Comparison of ENCODE assay signal across 13 mouse cellular contexts in the genomic region with DNA sequence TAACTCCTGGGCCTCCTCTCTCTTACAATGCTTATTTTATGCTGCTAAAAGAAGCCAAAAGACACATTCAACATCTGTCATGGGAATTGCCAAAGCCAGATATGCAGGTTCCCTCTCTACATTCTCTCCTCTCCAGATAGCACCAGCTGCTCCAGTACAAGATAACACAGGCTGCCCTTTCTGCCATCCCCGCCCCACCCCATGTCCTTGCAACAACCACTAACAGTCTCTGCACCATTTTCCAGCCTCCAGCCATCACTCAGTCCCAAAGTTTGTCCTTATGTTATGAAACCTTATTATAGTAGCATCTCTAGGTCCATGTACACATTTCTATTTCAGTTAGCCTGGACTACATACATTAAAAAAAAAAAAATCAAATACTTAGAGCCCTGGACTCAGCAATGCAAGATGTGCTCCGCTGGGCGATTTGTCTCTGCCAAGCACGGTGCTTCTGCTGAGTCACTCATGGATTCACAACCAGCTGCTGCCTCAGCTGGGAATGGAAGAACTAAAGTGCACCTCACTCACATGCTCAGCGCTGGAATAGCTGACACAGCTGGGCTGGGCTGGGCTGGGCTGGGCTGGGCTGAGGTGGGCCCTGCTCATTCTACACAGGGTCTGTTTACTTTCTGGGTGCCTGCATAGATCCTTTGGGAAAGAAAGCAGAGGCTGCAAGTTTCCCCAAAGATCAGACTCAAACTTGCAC. TPM values are rescaled to one million over a fixed set of nuclear protein-coding genes. Genes with fewer than 3 reads are reported as not detected.
A peak's percentile ranks its signal among the peaks of the same experiment; 100 is the strongest.
DNase-seq lines count a peak whose midpoint lies in the region; ATAC-seq and TF ChIP-seq lines count a peak whose summit lies in the region.
"Had no signal": no experiment of that assay in that cellular context is flagged by ENCODE, and none has a peak within 500 bp of the region (broad histone marks: within the 10 kb centered on the region; RNA-seq: fewer than 3 reads in every experiment).

No protein-coding gene starts in this region.

- H3K9ac ChIP-seq in limb, embryonic 14.5 days (ENCODE audit: low read depth, low read length, severe bottlenecking): no peak overlapping the region
- no peak overlapping the region for H3K9ac ChIP-seq in stomach, embryonic 16.5 days (ENCODE audit: low read length)
- H3K9ac ChIP-seq in midbrain, embryonic 16.5 days (ENCODE audit: low read depth, low read length): no peak overlapping the region
- H3K9ac ChIP-seq: lung, embryonic 14.5 days; midbrain, embryonic 12.5 days had no signal

- intact Hi-C loops in gastrocnemius, postnatal 14 days (cut with DNase I; ENCODE audit: low total_unique reads): no loop called here

- 74% methylated on average over 5 of the region's 5 CpGs for WGBS in limb, embryonic 14.5 days
- WGBS in limb, embryonic 10.5 days: 83% methylated on average over 5 of the region's 5 CpGs
- WGBS in stomach, embryonic 16.5 days: 44% methylated on average over 5 of the region's 5 CpGs
- 71% methylated on average over 5 of the region's 5 CpGs for WGBS in midbrain, embryonic 16.5 days

- ATAC-seq in limb, embryonic 14.5 days (ENCODE audit: low FRiP score, low read depth): no peak
- peak; percentile 66; the same call in 1 of the 2 replicates for ATAC-seq in stomach, embryonic 16.5 days (ENCODE audit: insufficient read depth, low FRiP score)
- ATAC-seq in midbrain, embryonic 16.5 days: no peak

- no peaks in the 10 kb centered on the region for H3K9me3 ChIP-seq in limb, embryonic 14.5 days (ENCODE audit: control insufficient read depth, low read length)
- no peaks in the 10 kb centered on the region for H3K9me3 ChIP-seq in limb, embryonic 10.5 days (replicated peaks)
- H3K9me3 ChIP-seq in stomach, embryonic 16.5 days (replicated peaks; ENCODE audit: control insufficient read depth, low read length): no peaks in the 10 kb centered on the region
- H3K9me3 ChIP-seq in midbrain, embryonic 16.5 days (replicated peaks; ENCODE audit: control insufficient read depth, low read length, poor library complexity, severe bottlenecking): no peaks in the 10 kb centered on the region
- H3K9me3 ChIP-seq: forebrain, embryonic 10.5 days had no signal

- no peak overlapping the region for H3K4me3 ChIP-seq in limb, embryonic 14.5 days (replicated peaks; ENCODE audit: low read length)
- no peak overlapping the region for H3K4me3 ChIP-seq in limb, embryonic 10.5 days
- no peak overlapping the region for H3K4me3 ChIP-seq in stomach, embryonic 16.5 days (replicated peaks; ENCODE audit: low read length)
- H3K4me3 ChIP-seq in midbrain, embryonic 16.5 days (ENCODE audit: low read depth, low read length): no peak overlapping the region
- H3K4me3 ChIP-seq: forebrain, embryonic 10.5 days; midbrain, embryonic 12.5 days had no signal

- no peak overlapping the region for H3K4me2 ChIP-seq in limb, embryonic 14.5 days (replicated peaks; ENCODE audit: low read depth, low read length, severe bottlenecking)
- H3K4me2 ChIP-seq in stomach, embryonic 16.5 days (ENCODE audit: low read depth, low read length): no peak overlapping the region
- no peak overlapping the region for H3K4me2 ChIP-seq in midbrain, embryonic 16.5 days (ENCODE audit: low read length)
- H3K4me2 ChIP-seq: lung, embryonic 14.5 days; midbrain, embryonic 12.5 days had no signal

- H3K36me3 ChIP-seq in limb, embryonic 14.5 days (ENCODE audit: control insufficient read depth, insufficient read depth, low read length): no peaks in the 10 kb centered on the region
- no peaks in the 10 kb centered on the region for H3K36me3 ChIP-seq in limb, embryonic 10.5 days
- H3K36me3 ChIP-seq in stomach, embryonic 16.5 days (ENCODE audit: control insufficient read depth, insufficient read depth, low read length): no peaks in the 10 kb centered on the region
- no peaks in the 10 kb centered on the region for H3K36me3 ChIP-seq in midbrain, embryonic 16.5 days (ENCODE audit: control insufficient read depth, insufficient read depth, low read length)
- H3K36me3 ChIP-seq: forebrain, embryonic 10.5 days; midbrain, embryonic 12.5 days had no signal

- no peak overlapping the region for H3K27ac ChIP-seq in limb, embryonic 14.5 days (replicated peaks; ENCODE audit: low read depth, low read length)
- no peak overlapping the region for H3K27ac ChIP-seq in limb, embryonic 10.5 days
- H3K27ac ChIP-seq in stomach, embryonic 16.5 days (ENCODE audit: low read length): no peak overlapping the region
- H3K27ac ChIP-seq in midbrain, embryonic 16.5 days (ENCODE audit: low read length): no peak overlapping the region
- H3K27ac ChIP-seq: midbrain, embryonic 12.5 days had no signal

- no peaks in the 10 kb centered on the region for H3K27me3 ChIP-seq in limb, embryonic 14.5 days (ENCODE audit: control insufficient read depth, insufficient read depth, low read length)
- no peaks in the 10 kb centered on the region for H3K27me3 ChIP-seq in limb, embryonic 10.5 days (ENCODE audit: low read depth, poor library complexity, severe bottlenecking)
- H3K27me3 ChIP-seq in stomach, embryonic 16.5 days (ENCODE audit: control insufficient read depth, insufficient read depth, low read length): no peaks in the 10 kb centered on the region
- H3K27me3 ChIP-seq in midbrain, embryonic 16.5 days (ENCODE audit: control insufficient read depth, insufficient read depth, low read depth, low read length): no peaks in the 10 kb centered on the region
- H3K27me3 ChIP-seq: midbrain, embryonic 12.5 days had no signal

- peak; percentile 37 for DNase-seq in gastrocnemius, postnatal 14 days
- DNase-seq in gastrocnemius, postnatal 10 days: no peak
- DNase-seq in limb, embryonic 14.5 days (ENCODE audit: low spot score): peak; percentile 9
- DNase-seq in limb, embryonic 10.5 days (ENCODE audit: low spot score): no peak
- DNase-seq in brain, adult 2 months (ENCODE audit: low read depth, low spot score): peak; percentile 82
- no peak for DNase-seq in T-cell, adult 2 months (ENCODE audit: low spot score)
- DNase-seq: heart, adult 11 months; left cerebral cortex, postnatal 4 days; lung, embryonic 14.5 days had no signal

- no peaks in the 10 kb centered on the region for H3K4me1 ChIP-seq in limb, embryonic 14.5 days (ENCODE audit: control insufficient read depth, insufficient read depth, low read length)
- peaks cover 4% of the 10 kb centered on the region for H3K4me1 ChIP-seq in limb, embryonic 10.5 days
- peaks cover 10% of the 10 kb centered on the region for H3K4me1 ChIP-seq in stomach, embryonic 16.5 days (ENCODE audit: control insufficient read depth, insufficient read depth, low read length)
- H3K4me1 ChIP-seq in midbrain, embryonic 16.5 days (ENCODE audit: control insufficient read depth, insufficient read depth, low read length): no peaks in the 10 kb centered on the region; the same call in 1 of the 2 replicates
- H3K4me1 ChIP-seq: midbrain, embryonic 12.5 days had no signal

- no peak for TF ChIP-seq POLR2A in limb, embryonic 14.5 days (IDR thresholded peaks at IDR 0.05; ENCODE audit: borderline replicate concordance, extremely low read depth, insufficient read depth, insufficient read length)

RNA-seq across cellular contexts. Expression of a gene that starts 36.5 kb away (rescaled TPM):
- total RNA-seq in gastrocnemius, postnatal 14 days (2021): 10 to 100 TPM; 11.4 to 12.8 TPM
- 10 to 100 TPM; 10.3 to 15.7 TPM for total RNA-seq in gastrocnemius, postnatal 10 days (2021)
- polyA plus RNA-seq in limb, embryonic 14.5 days (2012; rRNA removed): 46.2 and 47.4 TPM in 2 replicates
- polyA plus RNA-seq in limb, embryonic 14.5 days (2014; fragmentation: Nextera tagmentation; extraction: Ambion mirVana): 51.2 and 53.0 TPM in 2 replicates
- 45.8 and 46.9 TPM in 2 replicates for polyA plus RNA-seq in limb, embryonic 10.5 days (2016; fragmentation: Nextera tagmentation; extraction: Ambion mirVana)
- polyA plus RNA-seq in stomach, embryonic 16.5 days (2015; fragmentation: Nextera tagmentation; extraction: Ambion mirVana): 25.0 and 29.7 TPM in 2 replicates
- polyA plus RNA-seq in midbrain, embryonic 16.5 days (2015; fragmentation: Nextera tagmentation; extraction: Ambion mirVana): 19.7 and 21.9 TPM in 2 replicates

Comparison
In these comparisons a context has a peak if more than half of its experiments do, and no peak if none do; other contexts are left out.
1. DNase-seq: peak in gastrocnemius, postnatal 14 days (single experiment), limb, embryonic 14.5 days (single experiment) and brain, adult 2 months (single experiment); none in gastrocnemius, postnatal 10 days (single experiment), limb, embryonic 10.5 days (single experiment) and T-cell, adult 2 months (single experiment).